Mouse (Mus musculus) cerebellum, adult 2 months (tissue): Measurements from ENCODE around the gene Rsph14. TPM values are rescaled to one million over a fixed set of nuclear protein-coding genes. Genes with fewer than 3 reads are reported as not detected.

Source experiments
- DNase-seq, 2 experiments: peaks; one replicate each; pipeline ENCODE4 v3.0.0; 2021
- H3K27ac ChIP-seq: fragments of 200-500 bp; 2 replicates; pipeline ENCODE4 v1.5.1; 2012; ENCODE audit warnings: low read length, control low read depth, inconsistent platforms; ENCODE audit not compliant: insufficient read depth
- H3K27me3 ChIP-seq: fragments of 200-500 bp; 2 replicates; pipeline ENCODE4 v1.6.1; 2012; ENCODE audit warnings: inconsistent platforms, mild to moderate bottlenecking, low read length, moderate library complexity; ENCODE audit not compliant: control insufficient read depth, insufficient read depth
- H3K4me1 ChIP-seq: fragments of 200-500 bp; 2 replicates; pipeline ENCODE4 v1.6.1; 2011; ENCODE audit warnings: low read length; ENCODE audit not compliant: control insufficient read depth, insufficient read depth
- H3K4me3 ChIP-seq: fragments of 200-500 bp; replicated peaks from 2 replicates; pipeline ENCODE3; 2011; ENCODE audit warnings: mild to moderate bottlenecking, low read depth, low read length, control low read depth; ENCODE audit not compliant: insufficient read depth
- CTCF ChIP-seq: fragments of 200-500 bp; IDR thresholded peaks from 2 replicates; pipeline ENCODE4 v1.5.1; 2011; ENCODE audit warnings: low read depth, mild to moderate bottlenecking, control low read depth, low read length, moderate library complexity, borderline replicate concordance; ENCODE audit not compliant: insufficient read depth
- POLR2A ChIP-seq: fragments of 200-500 bp; IDR thresholded peaks from 2 replicates; pipeline ENCODE4 v1.6.1; 2011; ENCODE audit warnings: low read length, control low read depth, borderline replicate concordance; ENCODE audit not compliant: insufficient read depth
- WGBS: fragments of 180-500 bp; shearing (Covaris S2); methylation state at CpG from one replicate; pipeline ENCODE4 v1.1.7; 2018; 5-methylcytosine and 5-hydroxymethylcytosine counted together
- polyA plus RNA-seq: library from polyadenylated mRNA; depleted of rRNA; stranded (reverse); fragments of >200 nt; gene quantifications from 2 replicates; pipeline ENCODE4 v1.2.3, GENCODE M21; 2012

Gene Rsph14
- polyA plus RNA-seq, 1 experiment, result 0.43 TPM

DNA sequence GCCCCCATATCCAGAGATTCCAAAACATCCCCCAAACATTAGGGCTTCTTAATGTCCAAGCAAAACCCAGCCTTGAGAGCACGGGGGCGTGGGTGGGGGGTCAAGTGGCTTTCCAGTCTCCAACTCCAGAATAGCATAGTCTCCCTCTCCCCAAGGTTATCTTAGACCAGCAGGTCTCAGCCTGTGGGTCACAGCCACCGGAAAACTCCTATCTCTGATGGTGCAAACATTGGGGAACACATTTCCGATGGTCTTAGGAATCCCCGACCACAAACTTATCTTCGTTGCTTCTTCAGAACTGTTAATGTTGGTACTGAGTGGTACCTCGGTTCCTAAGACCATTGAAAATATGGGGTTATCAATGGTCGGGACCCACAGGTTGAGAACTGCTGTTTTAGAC lies 3.6 kb downstream of the Rsph14 start:
- DNase-seq, result no peak
- 93% methylated on average over 8 of the region's 8 CpGs for WGBS
- no peak overlapping the region for H3K27ac ChIP-seq
- TF ChIP-seq CTCF, result no peak
- no peak for TF ChIP-seq POLR2A
- H3K4me3 ChIP-seq, result no peak overlapping the region
- H3K27me3 ChIP-seq, result no peaks in the 10 kb centered on the region
- H3K4me1 ChIP-seq, result no peaks in the 10 kb centered on the region

DNA sequence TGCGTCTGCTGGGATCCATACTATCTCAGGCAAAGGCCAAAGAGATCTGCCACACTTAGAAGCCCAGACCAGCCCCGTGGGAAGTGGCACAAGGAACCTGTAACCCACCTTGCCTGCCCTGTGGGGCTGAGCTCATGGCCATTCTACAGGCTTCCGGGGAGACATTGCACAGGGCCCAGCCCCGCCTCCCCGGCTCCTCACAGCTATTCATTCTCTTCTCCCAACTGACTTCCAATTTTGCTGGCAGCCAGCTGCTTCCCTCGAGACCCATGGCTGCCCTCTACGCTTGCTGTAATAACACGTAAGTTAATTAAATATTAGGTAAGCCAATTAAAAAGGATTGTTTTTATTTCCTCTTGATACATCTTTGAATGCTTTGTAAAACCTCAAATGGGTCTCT lies 5.9 kb downstream of the Rsph14 start:
- Histone ChIP-seq H3K4me1 (no peaks in the 10 kb centered on the region), H3K27me3 (no peaks in the 10 kb centered on the region), H3K4me3 (no peak overlapping the region), H3K27ac (no peak overlapping the region)
- DNase-seq, result no peak
- 55% methylated on average over 8 of the region's 8 CpGs for WGBS
- TF ChIP-seq POLR2A, result no peak
- TF ChIP-seq CTCF, result no peak

DNA sequence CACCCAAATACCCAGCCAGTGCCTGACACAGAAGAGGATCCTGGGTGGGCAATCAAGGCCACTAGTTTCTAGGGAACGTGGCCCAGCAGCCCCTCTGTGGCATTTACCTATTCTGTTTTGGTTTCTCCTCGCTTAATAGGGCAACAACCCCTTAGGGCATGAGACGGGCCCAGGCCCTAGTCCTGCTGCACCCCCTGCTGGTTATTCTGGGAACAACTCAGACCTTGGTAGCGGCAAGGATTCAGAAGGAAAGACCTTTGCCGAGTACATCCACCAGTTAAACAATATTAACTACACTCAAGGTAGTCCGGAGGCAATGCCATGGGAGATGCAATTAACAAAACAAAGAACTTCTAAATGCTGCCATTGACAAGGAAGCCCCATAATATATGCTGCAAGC lies 11.2 kb downstream of the Rsph14 start:
- DNase-seq, result peak; percentile 73 to 85
- Histone ChIP-seq H3K4me3 (no peak overlapping the region), H3K27me3 (no peaks in the 10 kb centered on the region), H3K4me1 (no peaks in the 10 kb centered on the region; the same call in 1 of the 2 replicates), H3K27ac (no peak overlapping the region)
- no peak for TF ChIP-seq POLR2A
- peak; percentile 95 for TF ChIP-seq CTCF
- WGBS, result 11% methylated on average over 6 of the region's 6 CpGs

DNA sequence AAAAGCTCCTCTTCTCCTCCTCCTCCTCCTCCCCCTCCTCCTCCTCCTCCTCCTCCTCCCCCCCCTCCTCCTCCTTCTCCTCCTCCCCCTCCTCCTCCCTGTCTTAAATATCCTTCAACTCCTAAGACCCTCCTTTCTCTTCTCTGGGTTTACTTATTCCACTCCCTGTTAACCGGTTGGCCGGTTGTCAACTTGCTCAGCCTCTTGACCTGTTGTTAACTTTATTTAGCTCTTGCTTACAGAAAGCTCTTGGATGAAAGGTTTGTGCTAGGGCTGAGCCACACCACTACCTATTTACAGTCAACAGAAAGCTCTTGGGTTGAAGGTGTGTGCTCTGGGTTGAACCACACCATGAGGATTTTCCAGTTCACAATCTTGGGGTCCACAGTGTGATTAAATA lies 12.1 kb downstream of the Rsph14 start:
- no peaks in the 10 kb centered on the region for H3K27me3 ChIP-seq
- WGBS, result 92% methylated on average over 2 of the region's 2 CpGs

DNA sequence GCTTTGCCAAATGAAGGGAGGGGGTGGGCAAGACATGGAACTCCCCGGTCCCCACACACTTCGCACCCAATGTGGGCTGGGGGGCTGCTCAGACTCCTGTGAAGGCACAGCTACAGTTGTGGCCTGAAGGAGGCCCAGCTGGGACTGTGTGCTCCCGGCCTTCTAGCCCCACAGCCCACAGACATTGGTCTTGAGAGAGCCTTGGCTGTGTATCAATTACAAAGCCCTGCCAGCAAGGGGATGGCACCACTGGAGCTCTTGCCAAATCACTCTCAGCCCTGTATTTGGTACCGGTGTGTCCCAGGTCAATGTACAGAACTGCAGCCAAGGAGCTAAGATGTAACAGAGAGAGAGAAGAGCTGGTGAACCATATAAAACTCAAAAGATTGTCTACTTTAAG lies 15.9 kb downstream of the Rsph14 start:
- H3K4me1 ChIP-seq, result no peaks in the 10 kb centered on the region; the same call in none of the 2 replicates
- WGBS, result 25% methylated on average over 4 of the region's 4 CpGs
- no peak overlapping the region for H3K4me3 ChIP-seq
- no peaks in the 10 kb centered on the region for H3K27me3 ChIP-seq
- no peak for DNase-seq
- no peak overlapping the region for H3K27ac ChIP-seq
- TF ChIP-seq CTCF (no peak), POLR2A (no peak)

More for the DNA sequence above, 12.1 kb downstream of the Rsph14 start:
- DNase-seq, result no peak
- no peak overlapping the region for H3K27ac ChIP-seq
- H3K4me3 ChIP-seq, result no peak overlapping the region
- TF ChIP-seq POLR2A (no peak), CTCF (no peak)
- H3K4me1 ChIP-seq, result no peaks in the 10 kb centered on the region; the same call in 1 of the 2 replicates

DNA sequence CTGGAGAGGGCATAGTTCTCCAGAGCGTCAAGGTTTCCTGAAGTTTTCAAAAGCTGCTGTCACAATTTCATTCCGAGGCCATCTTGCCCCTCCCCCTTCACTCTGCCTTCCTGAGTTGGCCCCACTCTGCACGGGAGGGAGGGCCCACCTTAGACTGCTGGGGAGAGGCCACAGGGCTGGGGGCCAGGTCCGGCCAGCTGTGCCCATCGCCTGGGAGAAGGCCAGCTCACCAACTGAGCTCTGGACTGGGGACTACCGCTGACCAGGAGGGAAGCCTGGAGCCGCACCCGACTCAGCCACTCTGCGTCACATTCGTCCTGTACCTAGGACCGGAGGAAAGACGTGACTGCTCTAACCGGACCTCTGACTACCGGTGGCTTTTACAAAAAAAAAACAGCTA lies 16.9 kb downstream of the Rsph14 start:
- H3K27ac ChIP-seq, result no peak overlapping the region
- no peak overlapping the region for H3K4me3 ChIP-seq
- WGBS, result 55% methylated on average over 14 of the region's 14 CpGs
- H3K4me1 ChIP-seq, result no peaks in the 10 kb centered on the region; the same call in none of the 2 replicates
- H3K27me3 ChIP-seq, result no peaks in the 10 kb centered on the region
- TF ChIP-seq POLR2A, result no peak
- DNase-seq, result no peak

DNA sequence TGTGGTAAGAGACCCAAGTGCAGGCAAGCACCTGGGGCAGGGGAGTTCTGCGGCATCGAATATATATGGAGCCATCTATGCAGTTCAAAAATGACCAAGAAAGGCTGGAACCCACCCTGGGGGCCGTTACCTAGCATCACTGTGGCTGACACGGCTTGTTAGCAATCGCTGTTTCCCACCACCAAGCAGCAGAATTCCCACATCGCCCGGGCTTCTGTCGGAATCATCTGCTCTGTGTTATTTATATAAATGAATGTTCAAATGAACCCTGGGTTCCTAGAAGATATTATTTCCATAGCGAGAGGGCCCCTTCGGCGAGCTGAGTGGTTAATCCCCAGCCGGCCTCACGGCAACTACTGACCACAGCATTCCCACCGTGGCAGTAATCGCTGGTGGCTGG lies 21.7 kb downstream of the Rsph14 start:
- Histone ChIP-seq H3K4me3 (no peak overlapping the region), H3K4me1 (peaks cover 11% of the 10 kb centered on the region), H3K27me3 (no peaks in the 10 kb centered on the region), H3K27ac (no peak overlapping the region)
- DNase-seq, result no peak
- no peak for TF ChIP-seq CTCF
- no peak for TF ChIP-seq POLR2A
- 80% methylated on average over 15 of the region's 15 CpGs for WGBS

DNA sequence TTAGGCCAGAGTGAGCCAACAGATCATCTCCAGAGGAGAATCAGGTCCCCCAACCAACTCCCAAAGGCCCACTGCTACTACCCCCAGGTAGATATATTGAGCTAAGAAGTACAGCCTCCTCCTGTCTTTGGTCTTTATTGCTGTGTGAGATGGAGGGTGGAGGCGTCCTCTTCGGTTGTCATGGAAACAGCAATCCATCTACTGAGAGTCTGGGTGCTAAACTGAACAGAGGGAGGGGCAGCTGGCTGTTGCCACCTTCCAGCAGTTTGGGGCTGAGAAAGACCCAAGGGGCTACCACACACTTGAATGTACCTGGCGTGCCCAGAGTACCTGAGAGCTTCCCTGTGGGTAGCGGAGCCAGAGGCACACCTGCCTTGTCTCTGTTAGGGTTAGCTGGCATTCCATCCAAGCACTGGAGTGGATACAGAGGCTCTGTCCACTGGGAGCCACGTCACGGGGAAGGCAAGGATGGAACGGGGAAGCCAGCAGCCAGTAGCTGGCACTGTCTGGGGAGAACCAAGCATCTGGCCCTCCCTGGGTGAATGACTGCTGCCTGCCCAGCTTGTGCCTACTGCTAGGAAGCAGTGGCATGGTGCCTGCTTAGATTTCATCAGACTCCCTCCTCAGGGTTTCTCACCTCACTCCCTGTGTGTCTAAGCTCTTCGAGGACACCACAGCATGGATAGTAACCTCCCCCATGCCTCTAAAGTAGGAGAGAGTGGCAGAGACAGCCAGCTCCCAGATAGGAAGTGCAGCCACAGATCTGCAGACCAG lies 25.3 kb downstream of the Rsph14 start:
- 58% methylated on average over 8 of the region's 8 CpGs for WGBS
- no peak overlapping the region for H3K27ac ChIP-seq
- H3K4me1 ChIP-seq, result peaks cover 14% of the 10 kb centered on the region
- H3K27me3 ChIP-seq, result no peaks in the 10 kb centered on the region
- TF ChIP-seq CTCF (no peak), POLR2A (no peak)
- no peak overlapping the region for H3K4me3 ChIP-seq
- DNase-seq, result no peak
